In genomic region chr11:5297148-5298006, GRCm38 (mm10) we compare ENCODE assay signal across 8 mouse cellular contexts. TPM values are rescaled to one million over a fixed set of nuclear protein-coding genes. Genes with fewer than 3 reads are reported as not detected.
DNase-seq lines count a peak whose midpoint lies in the region; ATAC-seq and TF ChIP-seq lines count a peak whose summit lies in the region.

No protein-coding gene starts in this region.

- H3K9me3 ChIP-seq in forebrain, embryonic 15.5 days = no peaks in the 10 kb centered on the region
- H3K9me3 ChIP-seq in lung, embryonic 15.5 days = no peaks in the 10 kb centered on the region
- no peaks in the 10 kb centered on the region for H3K9me3 ChIP-seq in stomach, embryonic 15.5 days

- ATAC-seq in cerebellum, adult (ENCODE audit: insufficient number of reproducible peaks, low FRiP score, low TSS enrichment) = no peak
- peak; percentile 43; the same call in 1 of the 2 replicates for ATAC-seq in forebrain, embryonic 15.5 days (replicated peaks)
- peak; percentile 86 for ATAC-seq in lung, embryonic 15.5 days (ENCODE audit: borderline replicate concordance, extremely low read depth, low FRiP score, low TSS enrichment)
- peak; percentile 73; the same call in 1 of the 2 replicates for ATAC-seq in stomach, embryonic 15.5 days (ENCODE audit: insufficient read depth, low FRiP score, low read depth)

- no peak overlapping the region for H3K4me2 ChIP-seq in forebrain, embryonic 15.5 days (replicated peaks)
- H3K4me2 ChIP-seq in lung, embryonic 15.5 days = peak overlapping the region; percentile 33
- no peak overlapping the region; the same call in 1 of the 2 replicates for H3K4me2 ChIP-seq in stomach, embryonic 15.5 days

- TF ChIP-seq CTCF in cerebellum, adult 2 months (IDR thresholded peaks at IDR 0.05; ENCODE audit: borderline replicate concordance, insufficient read depth, low read depth, low read length) = no peak

- H3K9ac ChIP-seq in forebrain, embryonic 15.5 days (replicated peaks) = no peak overlapping the region
- no peak overlapping the region for H3K9ac ChIP-seq in lung, embryonic 15.5 days
- no peak overlapping the region for H3K9ac ChIP-seq in stomach, embryonic 15.5 days

- WGBS in cerebellum, adult 2 months = 51% methylated on average over 13 of the region's 13 CpGs
- 12% methylated on average over 13 of the region's 13 CpGs for WGBS in forebrain, embryonic 15.5 days
- WGBS in lung, embryonic 15.5 days = 22% methylated on average over 13 of the region's 13 CpGs
- WGBS in stomach, embryonic 15.5 days = 42% methylated on average over 13 of the region's 13 CpGs

- peaks cover 2% of the 10 kb centered on the region for H3K4me1 ChIP-seq in cerebellum, adult 2 months (ENCODE audit: control insufficient read depth, insufficient read depth, low read length)
- H3K4me1 ChIP-seq in forebrain, embryonic 15.5 days = peaks cover 16% of the 10 kb centered on the region
- peaks cover 34% of the 10 kb centered on the region for H3K4me1 ChIP-seq in lung, embryonic 15.5 days
- H3K4me1 ChIP-seq in stomach, embryonic 15.5 days = peaks cover 25% of the 10 kb centered on the region

- no peaks in the 10 kb centered on the region for H3K36me3 ChIP-seq in forebrain, embryonic 15.5 days
- no peaks in the 10 kb centered on the region for H3K36me3 ChIP-seq in lung, embryonic 15.5 days
- no peaks in the 10 kb centered on the region for H3K36me3 ChIP-seq in stomach, embryonic 15.5 days

- H3K27ac ChIP-seq in cerebellum, adult 2 months (ENCODE audit: insufficient read depth, low read length) = no peak overlapping the region
- H3K27ac ChIP-seq in forebrain, embryonic 15.5 days (replicated peaks) = 0 out of 2 replicates have a peak overlapping the region, but pooled peaks have one; percentile 6
- peak overlapping the region; percentile 62 for H3K27ac ChIP-seq in lung, embryonic 15.5 days
- peak overlapping the region; percentile 67; the same call in 1 of the 2 replicates for H3K27ac ChIP-seq in stomach, embryonic 15.5 days

- no peak for TF ChIP-seq POLR2A in cerebellum, adult 2 months (IDR thresholded peaks at IDR 0.05; ENCODE audit: borderline replicate concordance, insufficient read depth, low read length)

- peak; percentile 36 to 59 for DNase-seq in cerebellum, adult 2 months
- peak; percentile 11 for DNase-seq in ZHBTc4 (ENCODE audit: low read depth, low spot score)
- peak; percentile 83 to 88 for DNase-seq in kidney, adult 8-10 months
- no peak for DNase-seq in adipocyte (ENCODE audit: low spot score)

- H3K27me3 ChIP-seq in cerebellum, adult 2 months (ENCODE audit: control insufficient read depth, insufficient read depth, low read length) = no peaks in the 10 kb centered on the region
- H3K27me3 ChIP-seq in forebrain, embryonic 15.5 days = no peaks in the 10 kb centered on the region
- no peaks in the 10 kb centered on the region for H3K27me3 ChIP-seq in lung, embryonic 15.5 days
- no peaks in the 10 kb centered on the region for H3K27me3 ChIP-seq in stomach, embryonic 15.5 days (replicated peaks)

- no peak overlapping the region for H3K4me3 ChIP-seq in cerebellum, adult 2 months (replicated peaks; ENCODE audit: insufficient read depth, low read depth, low read length)
- H3K4me3 ChIP-seq in forebrain, embryonic 15.5 days = no peak overlapping the region
- no peak overlapping the region for H3K4me3 ChIP-seq in lung, embryonic 15.5 days
- H3K4me3 ChIP-seq in stomach, embryonic 15.5 days (replicated peaks) = no peak overlapping the region

RNA-seq across cellular contexts. Expression of gene Kremen1, which starts 36.0 kb away (rescaled TPM):
- polyA plus RNA-seq in cerebellum, adult 2 months (2012; rRNA removed) = 8.6 and 9.9 TPM in 2 replicates
- 5.4 and 6.5 TPM in 2 replicates for polyA plus RNA-seq in forebrain, embryonic 15.5 days (2015; fragmentation: Nextera tagmentation; extraction: Ambion mirVana)
- 18.1 and 18.4 TPM in 2 replicates for polyA plus RNA-seq in lung, embryonic 15.5 days (2015; fragmentation: Nextera tagmentation; extraction: Ambion mirVana)
- 17.8 and 18.3 TPM in 2 replicates for polyA plus RNA-seq in stomach, embryonic 15.5 days (2015; fragmentation: Nextera tagmentation; extraction: Ambion mirVana)
